Mouse (Mus musculus) erythroblast, adult 5-6 weeks (primary cell): ENCODE results near the gene Rfc4. TPM values are rescaled to one million over a fixed set of nuclear protein-coding genes. Genes with fewer than 3 reads are reported as not detected.
A peak's percentile ranks its signal among the peaks of the same experiment; 100 is the strongest.

Experiments used
- ATAC-seq: replicated peaks from 2 replicates; pipeline ENCODE4 v1.8.0; 2016; ENCODE audit warnings: moderate number of reproducible peaks, mild to moderate bottlenecking, moderate TSS enrichment, inconsistent platforms; ENCODE audit not compliant: poor library complexity, low FRiP score, severe bottlenecking
- total RNA-seq, 2 experiments: library from RNA; stranded (forward) in 1 of 2; stranded (reverse) in 1 of 2; fragments of 150-400 nt in 1 of 2; fragments of 200-764, 138-1000 nt in 1 of 2; gene quantifications; 2 replicates each; pipeline versions ENCODE4 v1.2.3 to v1.2.4; 2015 to 2017; ENCODE audit warnings: low replicate concordance in 2 of 2

Gene Rfc4
- 51.0 and 64.0 TPM in 2 replicates for total RNA-seq (2015; ENCODE audit: low replicate concordance)
- 20.4 and 27.0 TPM in 2 replicates for total RNA-seq (2017; ENCODE audit: low replicate concordance)

DNA sequence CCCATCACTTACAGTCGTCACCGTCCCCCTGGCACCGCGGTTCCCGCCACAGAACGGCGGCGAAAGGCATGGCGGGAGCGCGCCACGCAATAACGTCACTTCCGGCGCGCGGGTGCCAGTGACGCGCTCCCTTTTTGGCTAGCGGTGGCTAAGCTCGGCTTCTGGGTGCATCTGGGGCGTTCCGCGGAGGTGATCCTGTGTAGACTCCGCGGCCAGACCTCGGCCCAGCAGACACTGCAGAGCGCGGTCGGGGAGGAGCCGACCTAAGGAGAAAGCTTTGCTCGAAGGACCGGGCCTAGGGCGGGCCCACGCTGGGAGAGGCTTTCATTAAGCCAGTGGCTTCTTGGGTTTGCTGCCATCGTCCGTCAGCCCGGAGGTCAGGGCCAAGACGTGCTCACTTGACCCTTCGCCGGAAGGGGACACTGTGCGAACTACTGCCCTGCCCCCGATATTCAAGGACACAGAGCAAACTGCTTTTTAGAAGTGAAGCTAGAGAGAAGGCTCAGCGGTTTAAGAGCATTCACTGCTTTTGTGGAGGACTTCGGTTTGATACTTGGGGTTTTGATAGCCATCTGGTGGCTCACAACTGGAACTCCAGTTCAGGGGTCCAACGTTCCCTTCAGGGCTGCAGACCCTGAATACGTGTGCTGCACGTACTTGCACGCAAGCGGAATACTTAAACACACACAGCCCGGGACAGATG, at the start of gene Rfc4:
Gene Rfc4 (minus strand): TSS at position 65 of the 703 bp plus-strand sequence.
- peak; percentile 99 for ATAC-seq

DNA sequence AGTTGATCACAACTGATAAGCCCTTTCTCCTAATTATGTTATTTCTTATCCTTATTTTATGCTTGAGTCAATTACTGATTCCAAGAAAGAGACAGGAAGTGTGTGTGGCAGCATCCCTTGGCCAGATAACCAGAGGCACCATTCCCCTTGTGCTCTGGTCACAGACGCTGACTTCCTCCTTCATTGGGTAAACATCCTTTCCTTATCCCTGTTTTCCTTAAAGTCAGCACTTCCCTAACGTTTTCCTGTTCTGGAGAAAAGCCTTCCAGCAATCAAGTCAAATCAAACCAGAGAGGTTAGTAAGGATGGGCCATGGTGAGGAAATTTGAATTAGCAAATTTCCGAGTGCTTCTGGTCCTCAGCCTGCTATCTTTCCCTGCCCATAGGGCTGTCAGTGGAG, 48.4 kb upstream of the Rfc4 start:
- no peak for ATAC-seq

DNA sequence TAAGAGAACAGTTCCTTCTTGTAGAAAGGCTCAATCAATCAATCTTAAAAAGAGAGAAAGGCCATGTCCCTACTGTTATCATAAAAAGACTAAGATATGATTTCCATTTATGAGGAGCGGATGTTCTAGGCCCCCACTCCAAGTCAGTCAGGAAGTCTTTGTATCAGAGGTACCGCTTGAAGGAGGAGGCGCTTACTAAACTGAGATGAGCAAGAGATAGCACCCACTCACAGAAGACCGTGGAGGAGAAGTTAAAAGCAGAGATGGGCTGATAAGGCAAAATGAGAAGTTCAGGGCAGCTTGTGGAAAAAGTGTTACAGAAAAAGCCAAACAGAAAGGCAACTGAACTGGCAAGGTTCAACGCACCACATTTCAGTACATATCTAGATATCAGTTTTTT, 47.3 kb upstream of the Rfc4 start:
- no peak for ATAC-seq

DNA sequence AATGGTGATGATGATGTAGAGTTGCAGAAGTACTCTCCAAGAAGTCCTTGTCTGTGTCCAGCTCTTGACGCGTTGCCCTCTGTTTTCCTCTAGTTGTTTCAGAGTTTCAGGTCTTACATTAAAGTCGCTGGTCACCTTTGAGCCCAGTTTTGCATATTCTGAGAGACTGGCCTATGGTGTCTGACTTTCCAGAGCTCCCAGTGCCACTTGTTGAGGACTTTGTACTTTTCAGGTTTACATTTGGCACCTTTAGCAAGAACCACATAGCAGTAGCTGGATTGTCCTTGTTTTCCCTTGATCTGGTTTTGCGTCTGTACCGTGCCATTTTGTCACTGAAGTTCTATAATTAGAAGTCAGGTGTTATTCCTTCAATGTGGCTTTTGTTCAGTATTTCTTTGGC, 46.4 kb upstream of the Rfc4 start:
- no peak for ATAC-seq

DNA sequence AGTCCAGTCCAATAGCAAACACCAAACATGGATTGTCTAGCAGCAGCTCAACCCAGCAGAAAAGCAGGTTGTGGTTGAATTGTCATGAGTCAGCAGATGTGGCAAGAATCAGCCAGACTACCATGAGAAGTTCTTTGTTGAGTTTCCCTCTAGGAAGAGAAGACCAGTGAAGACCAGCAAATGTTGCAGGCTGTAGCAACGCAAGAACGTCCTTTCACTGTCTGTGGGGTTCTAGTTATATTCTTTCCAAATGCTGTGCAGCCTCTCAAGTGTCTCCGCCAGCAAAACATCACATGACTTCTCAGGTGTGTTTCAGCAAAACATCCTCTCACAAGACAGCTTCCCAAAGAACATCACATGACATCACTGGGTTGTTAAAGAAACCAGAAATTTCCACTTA, 43.3 kb upstream of the Rfc4 start:
- no peak for ATAC-seq

DNA sequence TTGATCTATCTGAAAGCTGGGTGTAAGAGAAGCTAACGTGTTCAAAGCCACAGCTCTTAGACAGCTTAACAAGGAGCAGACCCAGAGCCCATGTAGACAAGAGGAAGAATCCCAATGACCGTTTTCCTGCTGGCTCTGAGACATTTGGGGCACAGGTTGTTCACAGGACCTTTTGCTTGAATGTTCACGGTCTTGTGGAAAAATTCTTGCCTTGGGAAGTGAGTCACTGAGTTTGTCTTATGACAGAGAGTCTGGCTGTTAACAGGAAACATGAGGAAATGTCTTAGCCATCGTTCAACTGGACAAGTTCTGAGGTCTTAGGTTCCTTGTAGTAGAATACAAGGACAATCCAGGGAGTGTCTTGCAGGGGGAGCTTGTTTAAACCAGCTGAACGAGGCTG, 39.5 kb upstream of the Rfc4 start:
- no peak for ATAC-seq

DNA sequence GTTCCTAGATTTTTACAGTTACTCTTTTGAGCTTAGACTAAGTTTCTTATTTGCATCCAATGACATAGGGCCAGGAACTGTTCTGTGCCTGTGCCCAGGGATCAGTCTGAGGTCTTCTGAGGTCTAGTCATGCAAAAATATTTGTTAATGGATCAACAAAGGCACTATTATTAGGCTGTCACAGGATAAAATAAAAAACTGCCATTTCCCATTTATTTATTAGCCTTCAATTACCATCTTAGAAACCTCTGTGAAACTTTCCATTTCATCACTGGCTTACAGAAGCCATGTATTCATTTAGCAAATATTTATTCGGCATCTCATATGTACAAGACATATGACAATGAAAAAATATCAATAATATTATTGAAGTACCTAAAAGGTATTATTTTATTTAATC, 39.1 kb upstream of the Rfc4 start:
- ATAC-seq, result no peak

DNA sequence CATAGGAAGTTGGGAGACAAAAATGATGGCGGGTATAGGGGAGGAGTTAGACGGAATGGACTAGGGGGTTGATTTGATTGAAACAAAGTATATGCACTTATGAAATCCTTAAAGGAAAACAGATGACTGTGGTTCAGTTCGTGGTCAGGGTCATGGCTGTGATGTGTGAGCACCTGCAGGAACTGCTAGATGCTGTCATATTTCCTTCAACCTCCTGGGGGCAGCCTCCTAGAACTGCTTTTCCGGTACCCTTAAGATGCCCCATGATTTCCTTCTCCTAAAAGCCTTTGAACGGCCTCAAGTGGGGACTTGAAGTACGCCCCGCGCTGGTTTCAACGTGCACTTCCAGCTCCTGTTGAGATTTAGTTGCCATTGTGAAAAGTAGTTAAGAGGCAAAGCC, 37.9 kb upstream of the Rfc4 start:
- no peak for ATAC-seq

DNA sequence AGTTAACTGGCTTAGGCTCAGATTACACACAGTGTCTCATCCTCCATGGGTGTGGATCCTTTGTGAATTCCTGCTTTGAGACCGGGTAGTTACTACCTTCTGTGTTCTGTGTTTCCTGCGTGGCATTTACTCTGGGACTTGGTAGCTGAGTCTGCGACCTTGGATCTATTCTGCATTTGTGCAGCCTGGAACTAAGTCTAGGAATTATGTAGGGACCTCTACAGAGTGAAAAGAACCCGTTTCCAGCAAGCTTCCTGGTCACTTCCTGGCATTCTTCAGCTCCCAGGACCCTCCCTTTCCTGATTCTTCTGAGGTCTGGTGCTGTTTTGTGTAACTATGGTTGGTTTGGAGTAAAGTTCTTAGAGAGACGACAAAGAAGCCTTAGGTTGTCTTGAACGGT, 36.9 kb upstream of the Rfc4 start:
- ATAC-seq, result no peak

DNA sequence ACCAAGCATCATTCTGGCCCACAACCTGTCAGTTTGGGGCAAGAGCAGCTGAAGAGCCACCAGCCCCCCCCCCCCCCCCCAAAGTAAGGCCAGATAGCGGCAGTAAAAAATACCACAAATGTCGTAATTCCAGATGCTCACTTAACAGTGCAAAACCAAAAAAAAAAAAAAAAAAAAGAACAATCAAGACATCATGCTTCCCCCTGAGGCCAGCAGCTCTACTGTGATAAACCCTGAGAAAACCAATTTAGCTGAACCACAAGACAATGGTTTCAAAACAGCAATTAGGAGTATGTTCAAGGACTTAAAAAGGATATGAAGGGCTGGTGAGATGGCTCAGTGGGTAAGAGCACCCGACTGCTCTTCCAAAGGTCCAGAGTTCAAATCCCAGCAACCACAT, 34.6 kb upstream of the Rfc4 start:
- no peak for ATAC-seq

DNA sequence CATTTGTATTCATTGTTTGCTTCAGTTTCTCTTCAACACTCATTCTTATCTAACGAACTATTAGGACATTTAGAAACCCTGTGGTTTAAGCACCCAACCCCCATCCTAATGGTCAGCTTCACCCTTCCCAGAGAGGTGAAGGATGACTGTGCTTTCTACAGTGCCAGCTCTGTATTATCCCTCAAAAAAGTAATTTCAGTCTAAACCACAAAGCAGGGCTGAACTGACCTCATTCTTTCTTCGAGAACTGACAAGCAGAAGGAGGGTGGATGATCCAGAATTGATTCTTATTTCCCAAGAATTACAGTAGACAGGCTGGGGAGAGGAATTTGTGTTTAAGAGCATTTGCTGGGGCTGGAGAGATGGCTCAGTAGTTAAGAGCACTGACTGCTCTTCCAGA, 32.2 kb upstream of the Rfc4 start:
- no peak for ATAC-seq

DNA sequence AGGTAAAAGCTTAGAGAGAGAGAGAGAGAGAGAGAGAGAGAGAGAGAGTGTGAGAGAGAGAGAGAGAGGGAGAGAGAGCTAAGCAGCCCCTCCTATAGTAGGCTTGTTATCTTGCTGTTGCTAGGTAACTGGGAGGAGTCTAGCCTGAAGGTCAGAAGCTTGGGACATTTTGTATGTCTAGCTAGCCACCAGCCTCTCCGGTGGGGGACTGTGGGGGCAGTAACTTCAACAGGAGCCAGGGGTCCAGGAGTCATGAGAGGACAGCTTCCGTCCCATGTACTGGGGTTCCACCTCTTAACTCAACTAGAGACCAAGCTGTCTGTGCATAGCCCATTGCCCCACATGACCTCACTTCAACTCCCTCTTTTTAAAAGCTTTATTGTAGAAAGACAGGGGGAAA, 31.4 kb upstream of the Rfc4 start:
- no peak for ATAC-seq

DNA sequence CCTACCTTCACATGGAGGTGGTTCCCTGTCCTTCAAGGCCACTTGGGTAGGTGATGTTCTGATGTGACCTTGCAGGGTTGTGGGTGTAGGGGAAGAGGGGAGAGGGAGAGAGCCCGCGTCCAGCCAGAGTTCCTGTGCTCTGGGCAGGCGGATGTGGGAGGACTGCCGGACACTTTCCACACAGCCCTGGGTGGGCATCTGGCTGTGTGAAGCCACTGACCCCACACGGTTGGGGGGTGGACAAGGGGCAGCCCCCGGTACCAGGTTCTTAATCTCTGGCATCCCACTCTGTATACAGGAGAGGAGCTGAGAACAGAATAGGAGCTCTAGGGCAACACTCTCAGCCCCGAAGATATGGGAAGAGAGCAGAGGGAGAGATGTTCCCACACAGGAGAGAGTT, 30.8 kb upstream of the Rfc4 start:
- no peak for ATAC-seq

DNA sequence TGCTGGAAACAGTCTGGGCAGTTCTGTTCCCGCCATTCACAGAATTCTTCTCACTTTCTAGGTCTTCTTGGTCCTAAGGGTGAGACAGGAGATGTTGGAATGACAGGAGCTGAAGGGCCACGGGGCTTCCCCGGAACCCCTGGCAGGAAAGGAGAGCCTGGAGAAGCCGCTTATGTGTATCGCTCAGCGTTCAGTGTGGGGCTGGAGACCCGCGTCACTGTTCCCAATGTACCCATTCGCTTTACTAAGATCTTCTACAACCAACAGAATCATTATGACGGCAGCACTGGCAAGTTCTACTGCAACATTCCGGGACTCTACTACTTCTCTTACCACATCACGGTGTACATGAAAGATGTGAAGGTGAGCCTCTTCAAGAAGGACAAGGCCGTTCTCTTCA, 29.5 kb upstream of the Rfc4 start:
- ATAC-seq, result no peak

DNA sequence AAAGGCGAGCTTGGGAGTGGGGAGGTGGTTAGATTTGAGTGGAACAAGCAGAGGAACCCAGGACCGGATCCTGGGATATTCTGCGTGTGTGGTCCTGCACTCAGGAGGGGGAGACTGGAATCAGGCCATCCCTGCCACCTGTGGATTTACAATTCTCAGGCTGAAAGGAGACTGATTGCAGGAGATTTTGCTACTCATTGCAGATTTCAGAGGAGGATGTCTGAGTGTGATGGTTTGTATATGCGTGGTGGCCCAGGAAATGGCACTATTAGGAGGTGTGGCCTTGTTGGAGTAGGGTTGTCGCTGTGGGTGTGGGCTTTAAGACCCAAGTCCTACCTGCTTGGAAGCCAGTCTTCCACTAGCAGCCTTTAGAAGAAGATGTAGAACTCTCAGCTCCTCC, 26.7 kb upstream of the Rfc4 start:
- ATAC-seq, result no peak

DNA sequence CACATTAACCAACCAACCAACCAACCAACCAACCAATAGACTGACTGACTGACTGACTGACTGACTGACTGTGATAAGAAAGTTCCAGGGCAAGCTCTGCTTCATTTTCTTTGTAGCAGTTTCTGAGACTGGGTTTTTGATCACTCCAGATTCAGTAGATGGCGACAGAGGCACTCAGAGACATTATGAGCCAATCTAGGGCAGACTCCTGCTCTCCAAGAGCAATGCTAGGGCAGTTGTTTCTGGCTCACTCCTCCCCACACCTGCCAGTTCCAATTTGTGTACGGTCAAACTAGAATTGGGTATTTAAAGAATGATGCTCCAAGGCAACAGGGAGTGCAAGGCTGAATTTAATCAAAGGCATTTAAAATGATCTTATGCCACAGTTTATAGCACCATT, 23.9 kb upstream of the Rfc4 start:
- ATAC-seq, result no peak

DNA sequence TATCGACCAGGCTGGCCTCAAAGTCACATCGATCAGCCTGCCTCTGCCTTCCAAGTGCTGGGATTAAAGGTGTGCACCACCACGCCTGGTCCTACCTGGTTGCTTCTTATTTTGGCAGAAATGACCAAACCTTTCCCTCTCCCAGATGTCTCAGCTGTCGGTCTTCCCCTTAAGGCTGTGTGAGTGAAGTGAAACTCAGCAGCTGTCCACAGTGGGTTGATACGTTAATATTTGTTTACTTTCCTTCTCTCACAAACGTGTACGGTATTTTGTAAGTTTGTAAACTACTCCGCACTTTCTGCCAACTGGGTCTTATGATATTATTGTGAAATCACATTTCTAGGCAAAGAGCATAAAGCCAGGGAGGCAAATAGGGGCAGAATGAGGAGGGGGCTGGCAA, 21.9 kb upstream of the Rfc4 start:
- ATAC-seq, result no peak

DNA sequence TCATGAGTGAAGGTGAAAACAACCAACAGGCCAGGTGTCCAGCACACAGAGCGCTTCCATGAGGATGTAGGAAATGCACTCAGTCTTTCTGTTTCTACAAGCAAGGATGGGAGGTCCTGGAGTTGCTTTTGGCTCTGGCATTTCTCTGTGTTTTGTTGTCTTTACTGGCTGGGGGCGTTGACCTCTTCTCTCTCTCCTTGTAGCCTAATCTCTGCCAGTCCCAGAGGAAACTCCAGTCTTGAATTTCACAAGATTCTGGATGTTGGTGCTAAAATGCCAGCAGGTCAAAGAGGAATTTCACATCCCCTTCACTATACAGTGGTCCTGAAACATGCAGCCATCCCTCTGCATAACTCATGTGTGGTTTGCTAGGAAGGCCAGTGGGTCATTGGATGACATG, 21.4 kb upstream of the Rfc4 start:
- ATAC-seq, result no peak

DNA sequence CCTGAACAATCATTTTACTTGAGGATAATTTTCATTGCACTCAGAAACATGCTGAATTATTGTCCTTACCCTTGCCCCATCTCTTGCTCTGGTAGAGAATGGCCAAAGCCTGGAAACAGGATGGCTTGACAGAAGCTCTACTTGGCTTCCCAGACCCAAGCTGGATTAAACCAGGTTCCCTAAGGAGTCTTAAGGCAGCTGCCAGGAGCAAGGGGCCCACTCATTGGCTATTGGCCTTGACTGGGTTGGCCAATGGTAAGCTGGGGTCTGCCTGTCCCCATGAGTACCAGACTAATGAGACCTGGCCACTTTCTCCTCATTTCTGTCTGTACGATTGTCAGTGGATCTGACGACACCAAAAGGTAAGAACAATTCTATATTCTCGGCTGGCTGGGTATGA, 18.7 kb upstream of the Rfc4 start, which contains the start of gene Adipoq:
Gene Adipoq (plus strand): TSS at position 257 of the 400 bp plus-strand sequence.
- no peak for ATAC-seq

DNA sequence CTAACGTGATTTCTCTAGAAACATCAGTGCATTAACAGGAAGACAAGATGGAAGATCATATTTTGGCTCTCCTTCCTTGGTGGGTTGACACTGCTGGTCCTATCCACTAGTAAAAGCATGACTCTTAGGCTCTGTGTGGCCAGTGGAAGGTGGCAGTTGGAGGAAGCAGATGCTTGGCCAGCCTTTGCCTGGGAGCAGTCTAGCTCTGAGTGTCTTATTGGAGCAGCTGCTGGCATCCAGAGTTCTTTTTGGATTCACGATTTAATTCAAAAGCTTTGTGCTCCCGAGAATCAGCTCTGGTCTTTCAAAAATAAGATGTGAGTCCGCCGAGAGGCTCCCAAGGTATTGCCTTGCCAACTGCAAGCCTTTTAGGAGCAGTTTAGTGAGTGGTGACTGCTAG, 17.7 kb upstream of the Rfc4 start:
- no peak for ATAC-seq

DNA sequence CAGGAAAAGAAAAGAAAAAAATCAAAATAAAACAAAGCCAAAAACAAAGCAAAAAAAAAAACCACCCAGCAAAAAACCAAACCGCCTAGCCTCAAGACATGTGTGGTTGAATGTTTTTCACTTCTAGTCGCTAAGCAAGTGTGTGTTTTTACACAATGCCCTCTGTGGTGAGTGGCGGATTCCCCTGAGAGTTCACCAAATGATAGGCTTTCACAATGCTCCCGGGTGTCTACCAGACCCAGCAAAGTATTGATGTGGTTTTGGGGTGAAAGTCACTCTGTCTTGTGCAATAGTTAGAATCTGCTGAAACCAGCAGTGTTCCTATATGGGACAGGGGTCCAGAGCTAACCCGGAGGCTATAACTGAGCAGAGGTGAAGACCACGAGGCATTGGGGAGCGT, 16.8 kb upstream of the Rfc4 start:
- ATAC-seq, result no peak

DNA sequence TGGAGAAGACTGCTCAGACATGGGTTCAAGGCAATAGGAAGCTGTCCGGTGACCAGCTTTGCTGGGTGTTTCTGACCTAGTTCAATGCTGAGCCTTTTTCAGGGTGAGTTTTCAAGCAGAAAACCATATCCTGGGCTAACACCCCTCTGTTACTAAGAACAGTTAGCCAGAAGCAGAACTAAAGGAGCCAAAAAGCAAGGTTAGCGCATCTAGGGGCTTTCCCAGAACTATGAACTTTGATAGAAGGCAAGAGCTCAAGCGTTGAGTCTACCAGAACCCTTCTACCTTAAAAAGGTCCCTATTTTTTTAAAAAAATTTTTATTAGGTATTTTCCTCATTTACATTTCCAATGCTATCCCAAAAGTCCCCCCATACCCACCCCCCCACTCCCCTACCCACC, 13.4 kb upstream of the Rfc4 start:
- no peak for ATAC-seq
